Mouse (Mus musculus): ENCODE data around the gene Espn. TPM values are rescaled to one million over a fixed set of nuclear protein-coding genes. Genes with fewer than 3 reads are reported as not detected.

Espn gene
- total RNA-seq, 1 experiment, result 5.6 TPM

DNA sequence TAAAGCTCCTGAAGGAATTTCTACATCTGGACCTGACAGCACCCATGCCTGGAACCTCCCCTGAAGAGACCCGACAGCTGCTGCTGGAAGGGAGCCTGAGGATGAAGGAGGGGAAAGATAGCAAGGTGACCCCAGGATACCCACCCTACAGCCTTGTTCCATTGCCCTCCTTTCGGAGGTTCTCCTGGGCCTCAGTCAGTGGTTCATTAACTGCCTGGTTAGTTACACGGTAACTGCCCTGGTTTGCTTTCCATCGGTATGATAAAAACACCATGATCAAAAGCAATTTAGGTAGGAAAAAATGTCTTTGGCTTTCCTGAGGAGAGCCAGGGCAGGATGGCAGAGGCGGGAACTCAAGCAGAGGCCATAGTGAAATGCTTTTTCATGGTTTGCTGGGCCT, 43.5 kb downstream of the Espn start:
- DNase-seq (ENCODE audit: low read depth, low spot score), result no peak
- peaks cover 62% of the 10 kb centered on the region for H3K36me3 ChIP-seq (ENCODE audit: control insufficient read depth, insufficient read depth, low read length, poor library complexity, severe bottlenecking)
- in situ Hi-C loops (cut with MboI; ENCODE audit: low sequenced_read_pairs in 2 of 2, unreplicated experiment in 2 of 2), result no loop called here
- H3K27ac ChIP-seq (ENCODE audit: insufficient read depth, low read depth, low read length, poor library complexity, severe bottlenecking), result no peak overlapping the region
- H3K9ac ChIP-seq (ENCODE audit: insufficient read depth, low read depth, low read length, poor library complexity, severe bottlenecking), result no peak overlapping the region
- H3K9me3 ChIP-seq (ENCODE audit: control insufficient read depth, insufficient read depth, low read depth, low read length), result no peaks in the 10 kb centered on the region
- no peak overlapping the region for H3K4me3 ChIP-seq (ENCODE audit: insufficient read depth in 1 of 2, low read depth in 1 of 2, low read length in 2 of 2, poor library complexity in 1 of 2, severe bottlenecking in 1 of 2)
- no peak for TF ChIP-seq MAFK (IDR thresholded peaks at IDR 0.05; ENCODE audit: insufficient read depth, low read depth, low read length)
- no peak for TF ChIP-seq HCFC1 (IDR thresholded peaks at IDR 0.05; ENCODE audit: borderline replicate concordance, insufficient read depth, low read length)
- TF ChIP-seq ZNF384 (IDR thresholded peaks at IDR 0.05; ENCODE audit: low read depth, low read length), result no peak
- TF ChIP-seq CHD2 (IDR thresholded peaks at IDR 0.05; ENCODE audit: low read depth, low read length), result no peak
- no peak for TF ChIP-seq ZC3H11A (IDR thresholded peaks at IDR 0.05; ENCODE audit: borderline replicate concordance, low read depth, low read length)
- peaks cover 2 to 23% of the 10 kb centered on the region in 2 experiments; a peak in 2 of 4 replicates for H3K4me1 ChIP-seq (ENCODE audit: control insufficient read depth in 2 of 2, insufficient read depth in 2 of 2, low read length in 2 of 2, poor library complexity in 1 of 2)

- in situ Hi-C loops (cut with MboI; ENCODE audit: low sequenced_read_pairs in 2 of 2, unreplicated experiment in 2 of 2), result no loop called here
- H3K27ac ChIP-seq (ENCODE audit: insufficient read depth, low read depth, low read length, poor library complexity, severe bottlenecking), result no peak overlapping the region
These were observed 44.1 kb downstream of the Espn start for GRCm38 (mm10) chr4:152107971-152108509.

GRCm38 (mm10) chr4:152107493-152107892, 44.7 kb downstream of the Espn start:
- TF ChIP-seq MAFK (IDR thresholded peaks at IDR 0.05; ENCODE audit: insufficient read depth, low read depth, low read length) (no peak), ZNF384 (IDR thresholded peaks at IDR 0.05; ENCODE audit: low read depth, low read length) (no peak), HCFC1 (IDR thresholded peaks at IDR 0.05; ENCODE audit: borderline replicate concordance, insufficient read depth, low read length) (no peak), ZC3H11A (IDR thresholded peaks at IDR 0.05; ENCODE audit: borderline replicate concordance, low read depth, low read length) (no peak), CHD2 (IDR thresholded peaks at IDR 0.05; ENCODE audit: low read depth, low read length) (no peak)
- peaks cover 65% of the 10 kb centered on the region for H3K36me3 ChIP-seq (ENCODE audit: control insufficient read depth, insufficient read depth, low read length, poor library complexity, severe bottlenecking)
- peaks cover 6 to 27% of the 10 kb centered on the region in 2 experiments; a peak in 3 of 4 replicates for H3K4me1 ChIP-seq (ENCODE audit: control insufficient read depth in 2 of 2, insufficient read depth in 2 of 2, low read length in 2 of 2, poor library complexity in 1 of 2)
- peak overlapping the region; percentile 4; the same call in 1 of the 2 replicates for H3K9ac ChIP-seq (ENCODE audit: insufficient read depth, low read depth, low read length, poor library complexity, severe bottlenecking)
- H3K9me3 ChIP-seq (ENCODE audit: control insufficient read depth, insufficient read depth, low read depth, low read length), result no peaks in the 10 kb centered on the region
- H3K4me3 ChIP-seq (ENCODE audit: insufficient read depth in 1 of 2, low read depth in 1 of 2, low read length in 2 of 2, poor library complexity in 1 of 2, severe bottlenecking in 1 of 2), result peak overlapping the region; percentile 40 to 46; a peak in 3 of 4 replicates
- DNase-seq (ENCODE audit: low read depth, low spot score), result no peak
- H3K27ac ChIP-seq (ENCODE audit: insufficient read depth, low read depth, low read length, poor library complexity, severe bottlenecking), result no peak overlapping the region
- in situ Hi-C loops (cut with MboI; ENCODE audit: low sequenced_read_pairs in 2 of 2, unreplicated experiment in 2 of 2), result no loop called here

More at GRCm38 (mm10) chr4:152107971-152108509, 44.1 kb downstream of the Espn start:
- Histone ChIP-seq H3K36me3 (ENCODE audit: control insufficient read depth, insufficient read depth, low read length, poor library complexity, severe bottlenecking) (peaks cover 65% of the 10 kb centered on the region), H3K4me1 (ENCODE audit: control insufficient read depth in 2 of 2, insufficient read depth in 2 of 2, low read length in 2 of 2, poor library complexity in 1 of 2) (peaks cover 2 to 25% of the 10 kb centered on the region in 2 experiments; a peak in 2 of 4 replicates), H3K9ac (ENCODE audit: insufficient read depth, low read depth, low read length, poor library complexity, severe bottlenecking) (peak overlapping the region; percentile 4; the same call in 1 of the 2 replicates), H3K9me3 (ENCODE audit: control insufficient read depth, insufficient read depth, low read depth, low read length) (no peaks in the 10 kb centered on the region), H3K4me3 (ENCODE audit: insufficient read depth in 1 of 2, low read depth in 1 of 2, low read length in 2 of 2, poor library complexity in 1 of 2, severe bottlenecking in 1 of 2) (peak overlapping the region; percentile 40 to 46; a peak in 3 of 4 replicates)
- DNase-seq (ENCODE audit: low read depth, low spot score), result peak; percentile 75
- TF ChIP-seq CHD2 (IDR thresholded peaks at IDR 0.05; ENCODE audit: low read depth, low read length) (no peak), ZC3H11A (IDR thresholded peaks at IDR 0.05; ENCODE audit: borderline replicate concordance, low read depth, low read length) (no peak), MAFK (IDR thresholded peaks at IDR 0.05; ENCODE audit: insufficient read depth, low read depth, low read length) (no peak), ZNF384 (IDR thresholded peaks at IDR 0.05; ENCODE audit: low read depth, low read length) (no peak), HCFC1 (IDR thresholded peaks at IDR 0.05; ENCODE audit: borderline replicate concordance, insufficient read depth, low read length) (no peak)

DNA sequence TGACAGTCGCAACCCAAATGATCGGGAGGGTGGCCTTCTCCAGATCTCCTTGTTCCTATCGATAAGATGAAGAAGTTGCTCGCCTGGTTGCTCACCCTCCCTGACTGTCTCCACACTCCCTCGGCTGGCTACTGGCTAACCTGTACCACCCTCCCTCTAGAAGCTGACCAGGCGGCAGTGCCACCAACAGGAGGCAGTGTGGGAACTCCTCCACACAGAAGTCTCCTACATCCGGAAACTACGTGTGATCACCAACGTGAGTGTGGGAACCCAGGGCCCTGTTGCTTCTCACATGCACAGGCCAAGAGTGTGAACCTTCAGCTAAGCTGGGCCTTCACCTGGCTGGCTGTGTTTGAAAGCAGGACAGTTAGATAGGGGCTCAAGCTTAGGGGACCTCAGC, 45.4 kb downstream of the Espn start:
- DNase-seq (ENCODE audit: low read depth, low spot score), result no peak
- no peak overlapping the region for H3K9ac ChIP-seq (ENCODE audit: insufficient read depth, low read depth, low read length, poor library complexity, severe bottlenecking)
- no peaks in the 10 kb centered on the region for H3K9me3 ChIP-seq (ENCODE audit: control insufficient read depth, insufficient read depth, low read depth, low read length)
- H3K36me3 ChIP-seq (ENCODE audit: control insufficient read depth, insufficient read depth, low read length, poor library complexity, severe bottlenecking), result peaks cover 66% of the 10 kb centered on the region
- H3K4me1 ChIP-seq (ENCODE audit: control insufficient read depth in 2 of 2, insufficient read depth in 2 of 2, low read length in 2 of 2, poor library complexity in 1 of 2), result peaks cover 8 to 34% of the 10 kb centered on the region in 2 experiments; a peak in 3 of 4 replicates
- 0 out of 2 replicates have a peak overlapping the region, but pooled peaks have one; percentile 13 for H3K27ac ChIP-seq (ENCODE audit: insufficient read depth, low read depth, low read length, poor library complexity, severe bottlenecking)
- no peak overlapping the region for H3K4me3 ChIP-seq (ENCODE audit: insufficient read depth in 1 of 2, low read depth in 1 of 2, low read length in 2 of 2, poor library complexity in 1 of 2, severe bottlenecking in 1 of 2)
- in situ Hi-C loops (cut with MboI; ENCODE audit: low sequenced_read_pairs in 2 of 2, unreplicated experiment in 2 of 2), result no loop called here
- TF ChIP-seq MAFK (IDR thresholded peaks at IDR 0.05; ENCODE audit: insufficient read depth, low read depth, low read length) (no peak), HCFC1 (IDR thresholded peaks at IDR 0.05; ENCODE audit: borderline replicate concordance, insufficient read depth, low read length) (no peak), ZNF384 (IDR thresholded peaks at IDR 0.05; ENCODE audit: low read depth, low read length) (no peak), ZC3H11A (IDR thresholded peaks at IDR 0.05; ENCODE audit: borderline replicate concordance, low read depth, low read length) (no peak), CHD2 (IDR thresholded peaks at IDR 0.05; ENCODE audit: low read depth, low read length) (no peak)
